Mouse (Mus musculus) heart, embryonic 16.5 days (tissue): Measurements from ENCODE around the gene Ttll11. TPM values are rescaled to one million over a fixed set of nuclear protein-coding genes. Genes with fewer than 3 reads are reported as not detected.

Experiments
- ATAC-seq: fragments of 200-750 bp; cut with Nextera tagmentation; replicated peaks from 2 replicates; pipeline ENCODE4 v1.8.0; 2017; ENCODE audit warnings: moderate number of reproducible peaks; ENCODE audit not compliant: insufficient read depth, low FRiP score; ENCODE audit errors: extremely low read depth
- H3K27ac ChIP-seq: fragments of 300-500 bp; sonication (generic); 2 replicates; pipeline ENCODE4 v1.5.1; 2014; ENCODE audit warnings: mild to moderate bottlenecking, low read length, control low read depth, moderate library complexity
- H3K27me3 ChIP-seq: fragments of 300-500 bp; sonication (generic); 2 replicates; pipeline ENCODE4 v1.6.1; 2014; ENCODE audit warnings: low read length, mixed read lengths; ENCODE audit not compliant: control insufficient read depth, insufficient read depth
- H3K36me3 ChIP-seq: fragments of 300-500 bp; sonication (generic); 2 replicates; pipeline ENCODE4 v1.6.1; 2014; ENCODE audit not compliant: control insufficient read depth, insufficient read depth
- H3K4me1 ChIP-seq: fragments of 300-500 bp; sonication (generic); 2 replicates; pipeline ENCODE4 v1.6.1; 2014; ENCODE audit warnings: low read length, mixed read lengths; ENCODE audit not compliant: control insufficient read depth, insufficient read depth
- H3K4me2 ChIP-seq: fragments of 300-500 bp; sonication (generic); 2 replicates; pipeline ENCODE4 v1.6.1; 2014; ENCODE audit warnings: low read depth, mild to moderate bottlenecking, control low read depth, low read length
- H3K4me3 ChIP-seq: fragments of 300-500 bp; sonication (generic); 2 replicates; pipeline ENCODE4 v1.5.1; 2014; ENCODE audit warnings: mild to moderate bottlenecking, control low read depth, low read length
- H3K9ac ChIP-seq: fragments of 300-500 bp; sonication (generic); 2 replicates; pipeline ENCODE4 v1.6.1; 2014; ENCODE audit warnings: low read length, control low read depth
- H3K9me3 ChIP-seq: fragments of 300-500 bp; sonication (generic); replicated peaks from 2 replicates; pipeline ENCODE4 v1.6.1; 2016; ENCODE audit warnings: low read length; ENCODE audit not compliant: control insufficient read depth
- WGBS: fragments of 180-500 bp; shearing (Covaris S2); extraction: QIAGEN DNeasy Blood & Tissue Kit; methylation state at CpG from one replicate; pipeline ENCODE4 v1.1.7; 2014; 5-methylcytosine and 5-hydroxymethylcytosine counted together
- polyA plus RNA-seq: library from polyadenylated mRNA; unstranded; fragments of >200 nt; fragmentation: Nextera tagmentation; extraction: Ambion mirVana; gene quantifications from 2 replicates; pipeline ENCODE4 v1.2.1, GENCODE M21; 2015

Ttll11 gene
- polyA plus RNA-seq, 1 experiment from 2014 or later: 0.80 TPM

DNA sequence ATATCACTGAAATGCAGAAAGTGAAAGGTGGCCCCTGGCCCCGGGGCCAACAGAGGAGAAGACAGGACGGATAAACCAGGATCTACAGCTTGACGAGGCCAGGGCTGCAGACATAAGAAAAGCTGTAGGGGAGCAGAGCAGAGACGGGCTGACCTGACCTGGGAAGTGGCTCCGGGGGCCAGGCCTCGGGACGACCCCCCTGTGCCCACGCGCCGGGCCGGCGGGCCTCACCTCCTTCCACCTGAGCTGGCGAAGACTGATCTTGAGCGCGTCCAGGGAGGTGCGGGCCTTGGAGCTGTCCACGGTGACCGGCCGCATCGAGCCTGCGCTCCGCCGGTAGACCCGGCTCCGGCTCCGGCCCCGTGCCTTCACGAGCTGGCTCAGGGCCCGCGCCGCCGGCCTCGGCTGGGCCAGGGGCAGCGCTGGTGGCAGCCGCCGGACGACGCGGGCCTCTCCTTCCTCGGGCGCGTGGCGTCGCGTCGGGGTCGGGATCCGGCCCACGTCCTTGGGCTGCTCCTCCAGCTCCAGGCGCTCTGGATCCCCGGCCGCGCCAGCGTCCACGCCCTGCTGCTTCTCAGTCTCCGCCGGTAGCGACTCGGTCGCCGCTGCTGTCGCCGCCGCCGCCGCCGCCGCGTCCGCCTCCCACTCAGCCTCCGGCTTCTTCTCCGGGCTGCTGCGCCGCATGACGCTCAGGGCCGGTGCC, 621 bp downstream of the Ttll11 start:
- no peaks in the 10 kb centered on the region; the same call in 1 of the 2 replicates for H3K27me3 ChIP-seq
- H3K4me3 ChIP-seq: peak overlapping the region; percentile 79
- peak overlapping the region; percentile 75 for H3K27ac ChIP-seq
- no peaks in the 10 kb centered on the region for H3K36me3 ChIP-seq
- H3K9ac ChIP-seq: peak overlapping the region; percentile 86
- H3K9me3 ChIP-seq: no peaks in the 10 kb centered on the region
- H3K4me1 ChIP-seq: peaks cover 19% of the 10 kb centered on the region
- WGBS: under 1% methylated on average over 72 of the region's 76 CpGs
- ATAC-seq: peak; percentile 66
- H3K4me2 ChIP-seq: peak overlapping the region; percentile 93

DNA sequence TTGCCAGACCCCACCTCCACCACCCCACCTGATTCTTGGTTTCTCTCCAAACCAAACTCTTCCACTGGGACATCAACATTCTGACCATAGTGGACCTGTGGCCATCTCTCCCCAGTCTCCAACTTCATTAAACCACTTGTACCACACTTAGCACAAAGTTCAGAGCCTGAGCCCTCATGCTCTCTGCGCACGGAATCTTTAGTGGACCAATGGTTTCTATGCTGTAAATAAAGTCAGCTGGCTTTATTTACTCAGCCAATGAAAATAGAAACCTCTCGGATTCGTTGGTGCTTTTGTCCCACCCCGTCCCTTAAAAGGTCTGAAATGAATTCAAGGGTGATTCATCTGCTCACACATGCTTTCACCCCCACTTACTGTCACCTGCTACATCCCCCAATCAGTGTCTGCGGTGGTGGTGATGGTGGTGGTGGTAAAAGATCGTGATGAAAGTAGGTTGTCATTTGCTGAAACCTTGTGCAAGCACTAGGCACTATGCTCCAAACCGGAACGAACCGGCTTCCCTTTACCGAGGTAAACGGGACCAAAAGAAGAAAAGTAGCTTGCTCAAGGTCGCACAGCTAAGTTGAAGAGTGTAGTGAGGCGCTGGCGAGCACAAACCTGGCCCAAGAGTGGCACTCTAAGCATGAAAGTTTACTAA, 1.3 kb downstream of the Ttll11 start:
- 21% methylated on average over 15 of the region's 15 CpGs for WGBS
- no peaks in the 10 kb centered on the region for H3K9me3 ChIP-seq
- no peak for ATAC-seq
- peak overlapping the region; percentile 93 for H3K4me2 ChIP-seq
- H3K36me3 ChIP-seq: no peaks in the 10 kb centered on the region
- H3K27me3 ChIP-seq: no peaks in the 10 kb centered on the region; the same call in 1 of the 2 replicates
- peak overlapping the region; percentile 79 for H3K4me3 ChIP-seq
- H3K9ac ChIP-seq: peak overlapping the region; percentile 86
- H3K27ac ChIP-seq: peak overlapping the region; percentile 75
- peaks cover 19% of the 10 kb centered on the region for H3K4me1 ChIP-seq

DNA sequence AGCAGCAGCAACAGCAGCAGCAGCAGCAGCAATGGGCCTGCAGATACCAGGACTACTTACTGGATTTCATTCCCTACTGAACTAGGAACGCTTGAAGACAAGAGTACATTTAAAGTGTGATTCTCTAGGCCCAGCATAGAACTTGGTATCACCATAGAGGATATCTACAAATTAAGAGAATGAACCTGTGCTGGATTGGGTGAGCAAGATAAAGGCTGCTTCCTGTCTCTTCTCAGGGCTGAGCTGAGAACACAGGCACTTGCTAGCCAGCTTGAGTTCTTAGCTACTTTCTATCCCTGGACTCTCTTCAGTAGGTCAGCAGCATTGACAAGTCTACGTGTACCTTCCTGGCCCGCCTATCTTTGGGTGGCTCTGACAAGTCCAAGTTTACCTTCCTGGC, 2.0 kb downstream of the Ttll11 start:
- Histone ChIP-seq H3K9ac (no peak overlapping the region), H3K36me3 (no peaks in the 10 kb centered on the region), H3K27ac (no peak overlapping the region), H3K4me3 (no peak overlapping the region; the same call in 1 of the 2 replicates), H3K27me3 (no peaks in the 10 kb centered on the region), H3K4me1 (peaks cover 19% of the 10 kb centered on the region), H3K4me2 (peak overlapping the region; percentile 93), H3K9me3 (no peaks in the 10 kb centered on the region)
- ATAC-seq: no peak
- 72% methylated on average over 3 of the region's 3 CpGs for WGBS

DNA sequence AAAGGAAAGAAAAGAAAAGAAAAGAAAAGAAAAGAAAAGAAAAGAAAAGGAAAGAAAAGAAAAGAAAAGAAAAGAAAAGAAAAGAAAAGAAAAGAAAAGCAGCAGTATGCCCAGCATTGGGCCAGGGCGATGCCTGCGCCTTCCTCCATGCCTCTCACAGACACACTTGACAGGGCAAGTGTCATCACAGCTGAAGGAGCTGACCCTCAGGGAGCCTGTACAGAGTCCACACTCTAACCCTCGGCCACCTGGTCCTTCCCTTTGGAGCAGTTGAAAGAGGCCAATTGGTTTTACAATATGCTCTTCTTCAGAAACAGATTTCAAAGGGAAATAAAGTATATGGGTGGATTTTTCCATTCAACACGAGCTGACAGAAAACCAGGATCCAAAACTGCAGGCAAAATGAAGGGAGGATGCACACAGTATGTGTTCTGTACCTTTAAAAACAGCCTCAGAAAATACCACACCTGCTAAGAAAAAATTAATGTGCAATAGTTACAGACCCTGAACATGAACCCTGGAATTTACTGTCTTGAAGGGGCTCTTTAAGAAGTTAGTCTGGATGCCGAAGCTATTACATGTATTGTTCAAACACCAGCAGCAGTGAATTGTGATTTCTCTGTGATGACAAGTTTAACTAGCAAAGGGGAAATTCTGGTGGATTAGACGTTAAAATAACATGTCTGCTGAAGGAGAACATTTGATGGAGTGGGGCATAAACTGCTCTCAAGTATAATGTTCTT, 7.3 kb downstream of the Ttll11 start:
- H3K4me2 ChIP-seq: no peak overlapping the region
- H3K9ac ChIP-seq: no peak overlapping the region
- H3K27me3 ChIP-seq: no peaks in the 10 kb centered on the region
- H3K9me3 ChIP-seq: no peaks in the 10 kb centered on the region
- H3K36me3 ChIP-seq: no peaks in the 10 kb centered on the region
- no peak for ATAC-seq
- 60% methylated on average over 6 of the region's 6 CpGs for WGBS
- H3K27ac ChIP-seq: no peak overlapping the region
- no peak overlapping the region for H3K4me3 ChIP-seq
- peaks cover 3% of the 10 kb centered on the region; the same call in 1 of the 2 replicates for H3K4me1 ChIP-seq

DNA sequence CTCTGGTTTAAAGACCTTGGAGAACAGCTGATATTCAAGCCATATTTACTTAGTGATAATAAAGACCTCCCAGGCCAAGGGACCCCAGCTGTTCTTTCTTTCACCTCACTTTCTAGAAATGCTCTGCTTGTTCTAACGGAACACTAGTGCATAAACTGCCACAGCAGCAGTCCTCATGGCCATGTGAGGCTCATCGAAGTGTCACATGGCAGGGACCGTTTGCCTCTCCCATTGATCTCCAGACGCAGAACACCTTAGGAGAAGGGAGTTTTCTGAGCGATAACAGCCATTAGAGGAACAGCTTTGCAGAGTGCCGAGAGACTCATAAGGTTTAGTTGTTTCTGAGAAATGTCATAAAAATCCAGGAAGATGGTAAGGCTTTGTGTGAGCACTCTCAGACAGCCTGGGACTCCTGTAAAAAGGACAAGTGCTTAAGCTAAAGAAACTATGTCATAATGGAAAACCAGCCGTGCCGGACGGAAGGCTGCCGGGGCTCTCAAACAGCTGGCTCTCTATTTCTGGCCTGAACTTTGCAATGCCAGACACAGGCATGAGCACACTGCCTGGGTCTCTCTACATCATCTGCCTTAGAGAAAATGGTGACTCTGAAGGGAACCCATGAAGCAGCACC, 13.7 kb downstream of the Ttll11 start:
- Histone ChIP-seq H3K27me3 (0 out of 2 replicates have a peak, but pooled peaks cover 2% of the 10 kb centered on the region), H3K4me2 (no peak overlapping the region), H3K27ac (no peak overlapping the region), H3K9me3 (no peaks in the 10 kb centered on the region), H3K36me3 (no peaks in the 10 kb centered on the region), H3K9ac (no peak overlapping the region), H3K4me3 (no peak overlapping the region), H3K4me1 (no peaks in the 10 kb centered on the region)
- WGBS: 59% methylated on average over 10 of the region's 10 CpGs
- no peak for ATAC-seq

DNA sequence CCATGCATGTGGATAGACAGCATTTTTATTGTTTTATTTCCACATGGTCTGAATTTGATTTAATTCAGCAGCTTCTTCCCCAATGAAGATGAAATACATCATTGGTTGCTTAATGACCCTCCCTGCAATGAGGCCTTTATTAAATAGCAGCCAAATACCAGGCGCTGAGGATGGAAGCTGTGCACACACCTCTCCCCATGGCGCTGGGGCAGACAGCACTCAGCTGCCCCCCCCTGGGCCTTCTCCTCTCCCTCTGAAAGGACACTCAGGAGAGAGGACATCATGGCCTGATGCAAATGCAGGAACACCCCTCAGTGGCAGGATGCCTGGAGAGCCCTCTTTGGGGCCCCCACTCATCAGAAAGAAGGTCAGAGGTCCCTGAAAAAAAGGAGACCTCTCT, 16.4 kb downstream of the Ttll11 start:
- WGBS: 85% methylated on average over 2 of the region's 2 CpGs
- Histone ChIP-seq H3K9me3 (no peaks in the 10 kb centered on the region), H3K4me1 (no peaks in the 10 kb centered on the region), H3K27me3 (0 out of 2 replicates have a peak, but pooled peaks cover 2% of the 10 kb centered on the region), H3K27ac (no peak overlapping the region), H3K36me3 (no peaks in the 10 kb centered on the region), H3K4me2 (no peak overlapping the region), H3K4me3 (no peak overlapping the region), H3K9ac (no peak overlapping the region)
- ATAC-seq: no peak

DNA sequence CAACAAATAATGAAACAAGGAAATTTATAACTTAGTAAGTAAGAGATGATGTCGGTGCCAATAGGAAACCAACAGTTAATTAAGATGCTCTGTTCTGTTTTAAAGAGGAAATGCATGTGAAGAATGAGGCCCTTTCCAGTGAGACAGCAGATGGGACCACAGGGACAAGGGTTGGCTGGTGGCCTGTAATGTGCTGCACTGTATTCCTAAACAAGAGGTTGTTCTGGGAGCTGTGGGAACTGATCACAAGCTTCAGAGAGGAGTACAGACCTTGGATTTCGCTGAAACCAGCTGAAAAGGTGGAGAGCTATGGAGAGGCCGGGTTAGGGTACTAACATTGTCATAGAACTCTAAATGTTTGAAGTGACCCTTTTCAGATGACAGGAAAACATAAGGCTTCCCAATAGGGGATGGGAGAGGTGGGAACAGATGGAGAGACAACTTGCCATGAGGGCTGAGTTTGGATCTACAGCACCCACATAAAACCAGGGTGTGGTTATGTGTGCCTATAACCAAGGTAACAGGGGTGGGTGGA, 18.1 kb downstream of the Ttll11 start:
- Histone ChIP-seq H3K4me2 (no peak overlapping the region), H3K9ac (no peak overlapping the region), H3K4me3 (no peak overlapping the region), H3K4me1 (no peaks in the 10 kb centered on the region), H3K27ac (no peak overlapping the region), H3K36me3 (no peaks in the 10 kb centered on the region), H3K9me3 (no peaks in the 10 kb centered on the region), H3K27me3 (0 out of 2 replicates have a peak, but pooled peaks cover 2% of the 10 kb centered on the region)
- 77% methylated on average over 3 of the region's 3 CpGs for WGBS
- ATAC-seq: no peak

- Histone ChIP-seq H3K9me3 (no peaks in the 10 kb centered on the region), H3K4me3 (no peak overlapping the region), H3K9ac (no peak overlapping the region), H3K4me2 (no peak overlapping the region), H3K36me3 (no peaks in the 10 kb centered on the region), H3K27me3 (no peaks in the 10 kb centered on the region), H3K4me1 (no peaks in the 10 kb centered on the region), H3K27ac (no peak overlapping the region)
- WGBS: 65% methylated on average over 7 of the region's 7 CpGs
- ATAC-seq: no peak
Observed at GRCm38 (mm10) chr2:35957471-35958140, 22.1 kb downstream of the Ttll11 start.
